Mouse (Mus musculus): ENCODE results near the gene Hrh2.

GRCm38 (mm10) chr13:54199000-54199399 is 7.1 kb downstream of the Hrh2 start:
- no peak for TF ChIP-seq CTCF (IDR thresholded peaks at IDR 0.05; ENCODE audit: insufficient read depth, low read depth, low read length)
- no peak for TF ChIP-seq POLR2A (IDR thresholded peaks at IDR 0.05; ENCODE audit: insufficient read depth, low read depth, low read length)
